Mouse (Mus musculus): Measurements from ENCODE around the gene Flrt3. TPM values are rescaled to one million over a fixed set of nuclear protein-coding genes. Genes with fewer than 3 reads are reported as not detected.

The Flrt3 gene
- polyA plus RNA-seq, 1 experiment from 2014 or later: 0.67 TPM

GRCm38 (mm10) chr2:140692461-140692860 is 21.2 kb upstream of the Flrt3 start:
- Histone ChIP-seq H3K27me3 (ENCODE audit: control insufficient read depth, insufficient read depth, low read depth, low read length) (no peaks in the 10 kb centered on the region), H3K36me3 (ENCODE audit: control insufficient read depth, insufficient read depth) (no peaks in the 10 kb centered on the region), H3K4me2 (ENCODE audit: low read depth, low read length) (no peak overlapping the region), H3K4me1 (ENCODE audit: control insufficient read depth, low read depth, low read length) (no peaks in the 10 kb centered on the region), H3K9ac (ENCODE audit: low read depth, low read length) (no peak overlapping the region), H3K27ac (ENCODE audit: low read length) (no peak overlapping the region), H3K4me3 (ENCODE audit: low read depth, low read length) (no peak overlapping the region), H3K9me3 (replicated peaks; ENCODE audit: control insufficient read depth, low read length) (no peaks in the 10 kb centered on the region)
- WGBS (ENCODE audit: insufficient replicate concordance): 51% methylated on average over 4 of the region's 4 CpGs
- ATAC-seq (ENCODE audit: low read depth): no peak

- H3K4me2 ChIP-seq (ENCODE audit: low read depth, low read length): no peak overlapping the region
- no peak overlapping the region for H3K4me3 ChIP-seq (ENCODE audit: low read depth, low read length)
- H3K27me3 ChIP-seq (ENCODE audit: control insufficient read depth, insufficient read depth, low read depth, low read length): no peaks in the 10 kb centered on the region
- H3K9ac ChIP-seq (ENCODE audit: low read depth, low read length): no peak overlapping the region
- 33% methylated on average over 1 of the region's 1 CpGs for WGBS (ENCODE audit: insufficient replicate concordance)
- no peaks in the 10 kb centered on the region for H3K9me3 ChIP-seq (replicated peaks; ENCODE audit: control insufficient read depth, low read length)
- no peak overlapping the region for H3K27ac ChIP-seq (ENCODE audit: low read length)
- ATAC-seq (ENCODE audit: low read depth): no peak
- H3K4me1 ChIP-seq (ENCODE audit: control insufficient read depth, low read depth, low read length): no peaks in the 10 kb centered on the region
- H3K36me3 ChIP-seq (ENCODE audit: control insufficient read depth, insufficient read depth): no peaks in the 10 kb centered on the region
Measured at GRCm38 (mm10) chr2:140691403-140691802, 20.1 kb upstream of the Flrt3 start.

- no peak overlapping the region for H3K27ac ChIP-seq (ENCODE audit: low read length)
- no peak overlapping the region for H3K9ac ChIP-seq (ENCODE audit: low read depth, low read length)
- no peaks in the 10 kb centered on the region for H3K27me3 ChIP-seq (ENCODE audit: control insufficient read depth, insufficient read depth, low read depth, low read length)
- no peaks in the 10 kb centered on the region for H3K4me1 ChIP-seq (ENCODE audit: control insufficient read depth, low read depth, low read length)
- no peak overlapping the region for H3K4me3 ChIP-seq (ENCODE audit: low read depth, low read length)
- no peaks in the 10 kb centered on the region for H3K9me3 ChIP-seq (replicated peaks; ENCODE audit: control insufficient read depth, low read length)
- H3K4me2 ChIP-seq (ENCODE audit: low read depth, low read length): no peak overlapping the region
- 45% methylated on average over 2 of the region's 2 CpGs for WGBS (ENCODE audit: insufficient replicate concordance)
- ATAC-seq (ENCODE audit: low read depth): no peak
- no peaks in the 10 kb centered on the region for H3K36me3 ChIP-seq (ENCODE audit: control insufficient read depth, insufficient read depth)
Measured at GRCm38 (mm10) chr2:140690906-140691305, 19.6 kb upstream of the Flrt3 start.

GRCm38 (mm10) chr2:140676728-140677127 is 5.5 kb upstream of the Flrt3 start:
- Histone ChIP-seq H3K27ac (ENCODE audit: low read length) (no peak overlapping the region), H3K9ac (ENCODE audit: low read depth, low read length) (no peak overlapping the region), H3K4me1 (ENCODE audit: control insufficient read depth, low read depth, low read length) (no peaks in the 10 kb centered on the region), H3K27me3 (ENCODE audit: control insufficient read depth, insufficient read depth, low read depth, low read length) (no peaks in the 10 kb centered on the region), H3K4me2 (ENCODE audit: low read depth, low read length) (no peak overlapping the region), H3K9me3 (replicated peaks; ENCODE audit: control insufficient read depth, low read length) (no peaks in the 10 kb centered on the region), H3K36me3 (ENCODE audit: control insufficient read depth, insufficient read depth) (no peaks in the 10 kb centered on the region), H3K4me3 (ENCODE audit: low read depth, low read length) (no peak overlapping the region)
- no peak for ATAC-seq (ENCODE audit: low read depth)
- 34% methylated on average over 3 of the region's 3 CpGs for WGBS (ENCODE audit: insufficient replicate concordance)

- no peak overlapping the region for H3K4me3 ChIP-seq (ENCODE audit: low read depth, low read length)
- H3K4me1 ChIP-seq (ENCODE audit: control insufficient read depth, low read depth, low read length): no peaks in the 10 kb centered on the region
- 62% methylated on average over 5 of the region's 5 CpGs for WGBS (ENCODE audit: insufficient replicate concordance)
- no peaks in the 10 kb centered on the region for H3K9me3 ChIP-seq (replicated peaks; ENCODE audit: control insufficient read depth, low read length)
- H3K27ac ChIP-seq (ENCODE audit: low read length): no peak overlapping the region
- no peaks in the 10 kb centered on the region for H3K36me3 ChIP-seq (ENCODE audit: control insufficient read depth, insufficient read depth)
- ATAC-seq (ENCODE audit: low read depth): no peak
- H3K27me3 ChIP-seq (ENCODE audit: control insufficient read depth, insufficient read depth, low read depth, low read length): no peaks in the 10 kb centered on the region
- H3K4me2 ChIP-seq (ENCODE audit: low read depth, low read length): no peak overlapping the region
- H3K9ac ChIP-seq (ENCODE audit: low read depth, low read length): no peak overlapping the region
Measured at GRCm38 (mm10) chr2:140673466-140673865, 2.2 kb upstream of the Flrt3 start.

DNA sequence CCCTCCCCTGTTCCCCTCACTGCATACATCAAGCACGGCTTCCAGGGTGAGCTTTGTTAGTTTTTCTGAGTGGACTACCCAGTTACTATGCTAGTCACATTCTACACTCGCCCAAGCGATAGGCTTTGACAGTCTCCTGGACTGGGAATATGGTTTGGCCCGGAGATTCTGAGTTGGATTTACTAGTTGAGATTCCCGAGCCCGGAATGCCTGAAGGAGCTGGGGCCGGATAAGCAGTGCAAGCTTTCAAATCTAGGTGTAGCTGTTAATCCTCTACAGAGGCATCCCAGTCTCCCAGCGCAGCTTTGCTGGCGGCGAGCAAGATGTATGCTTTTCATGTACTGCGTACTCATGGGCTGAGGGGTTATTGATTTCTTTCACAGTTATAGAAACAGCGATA is 812 bp downstream of the Flrt3 start:
- H3K4me1 ChIP-seq (ENCODE audit: control insufficient read depth, low read depth, low read length): no peaks in the 10 kb centered on the region
- H3K4me3 ChIP-seq (ENCODE audit: low read depth, low read length): peak overlapping the region; percentile 49
- WGBS (ENCODE audit: insufficient replicate concordance): 2% methylated on average over 12 of the region's 12 CpGs
- no peak overlapping the region for H3K9ac ChIP-seq (ENCODE audit: low read depth, low read length)
- H3K36me3 ChIP-seq (ENCODE audit: control insufficient read depth, insufficient read depth): no peaks in the 10 kb centered on the region
- H3K27me3 ChIP-seq (ENCODE audit: control insufficient read depth, insufficient read depth, low read depth, low read length): no peaks in the 10 kb centered on the region
- peak overlapping the region; percentile 66 for H3K4me2 ChIP-seq (ENCODE audit: low read depth, low read length)
- H3K27ac ChIP-seq (ENCODE audit: low read length): no peak overlapping the region
- no peak for ATAC-seq (ENCODE audit: low read depth)
- no peaks in the 10 kb centered on the region for H3K9me3 ChIP-seq (replicated peaks; ENCODE audit: control insufficient read depth, low read length)

DNA sequence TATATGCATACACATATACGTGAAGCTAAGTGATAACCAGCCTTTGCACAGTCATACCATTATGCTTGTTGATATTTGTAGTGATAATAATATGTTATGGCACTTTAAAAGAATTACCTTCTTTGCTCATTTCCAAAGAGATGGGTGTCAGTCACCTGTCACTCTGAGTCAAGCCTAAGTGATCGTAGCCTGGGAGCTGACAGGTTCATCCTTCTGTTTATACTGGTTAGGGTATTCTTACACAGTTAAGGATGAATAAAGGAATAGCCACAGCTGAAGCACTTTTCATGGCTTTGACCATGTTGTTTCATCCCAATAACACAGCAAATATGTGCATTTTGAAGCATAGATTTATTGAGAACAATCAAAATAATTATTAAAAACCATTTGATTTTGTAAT is 1.5 kb downstream of the Flrt3 start:
- Histone ChIP-seq H3K27me3 (ENCODE audit: control insufficient read depth, insufficient read depth, low read depth, low read length) (no peaks in the 10 kb centered on the region), H3K4me3 (ENCODE audit: low read depth, low read length) (no peak overlapping the region), H3K36me3 (ENCODE audit: control insufficient read depth, insufficient read depth) (no peaks in the 10 kb centered on the region), H3K9me3 (replicated peaks; ENCODE audit: control insufficient read depth, low read length) (no peaks in the 10 kb centered on the region), H3K9ac (ENCODE audit: low read depth, low read length) (no peak overlapping the region), H3K4me1 (ENCODE audit: control insufficient read depth, low read depth, low read length) (no peaks in the 10 kb centered on the region), H3K27ac (ENCODE audit: low read length) (no peak overlapping the region), H3K4me2 (ENCODE audit: low read depth, low read length) (no peak overlapping the region)
- no peak for ATAC-seq (ENCODE audit: low read depth)
- WGBS (ENCODE audit: insufficient replicate concordance): 58% methylated on average over 2 of the region's 2 CpGs

GRCm38 (mm10) chr2:140669081-140669480 is 2.2 kb downstream of the Flrt3 start:
- H3K4me2 ChIP-seq (ENCODE audit: low read depth, low read length): no peak overlapping the region
- no peak for ATAC-seq (ENCODE audit: low read depth)
- no peak overlapping the region for H3K4me3 ChIP-seq (ENCODE audit: low read depth, low read length)
- no peak overlapping the region for H3K27ac ChIP-seq (ENCODE audit: low read length)
- no peak overlapping the region for H3K9ac ChIP-seq (ENCODE audit: low read depth, low read length)
- no peaks in the 10 kb centered on the region for H3K9me3 ChIP-seq (replicated peaks; ENCODE audit: control insufficient read depth, low read length)
- WGBS (ENCODE audit: insufficient replicate concordance): 71% methylated on average over 2 of the region's 2 CpGs
- no peaks in the 10 kb centered on the region for H3K27me3 ChIP-seq (ENCODE audit: control insufficient read depth, insufficient read depth, low read depth, low read length)
- H3K36me3 ChIP-seq (ENCODE audit: control insufficient read depth, insufficient read depth): no peaks in the 10 kb centered on the region
- no peaks in the 10 kb centered on the region for H3K4me1 ChIP-seq (ENCODE audit: control insufficient read depth, low read depth, low read length)

- Histone ChIP-seq H3K27me3 (ENCODE audit: control insufficient read depth, insufficient read depth, low read depth, low read length) (no peaks in the 10 kb centered on the region), H3K4me1 (ENCODE audit: control insufficient read depth, low read depth, low read length) (no peaks in the 10 kb centered on the region), H3K36me3 (ENCODE audit: control insufficient read depth, insufficient read depth) (no peaks in the 10 kb centered on the region), H3K9me3 (replicated peaks; ENCODE audit: control insufficient read depth, low read length) (no peaks in the 10 kb centered on the region), H3K4me2 (ENCODE audit: low read depth, low read length) (no peak overlapping the region), H3K27ac (ENCODE audit: low read length) (no peak overlapping the region), H3K9ac (ENCODE audit: low read depth, low read length) (no peak overlapping the region), H3K4me3 (ENCODE audit: low read depth, low read length) (no peak overlapping the region)
- 12% methylated on average over 8 of the region's 8 CpGs for WGBS (ENCODE audit: insufficient replicate concordance)
- ATAC-seq (ENCODE audit: low read depth): no peak
Measured at GRCm38 (mm10) chr2:140668311-140668710, 3.0 kb downstream of the Flrt3 start.

All from liver, embryonic 16.5 days (tissue).